Mouse (Mus musculus): ENCODE results near the gene Blm.

- no peak for TF ChIP-seq POLR2A (IDR thresholded peaks at IDR 0.05; ENCODE audit: control insufficient read depth, extremely low read depth, insufficient read depth, low read length, poor library complexity)
- TF ChIP-seq CTCF (IDR thresholded peaks at IDR 0.05; ENCODE audit: borderline replicate concordance, control insufficient read depth, extremely low read depth, insufficient read depth, low read length, poor library complexity): no peak
Measured at GRCm38 (mm10) chr7:80582821-80583451, 48.0 kb upstream of the Blm start.
